Mouse (Mus musculus) stomach, embryonic 14.5 days (tissue): ENCODE measurements around the gene Myl12a. TPM values are rescaled to one million over a fixed set of nuclear protein-coding genes. Genes with fewer than 3 reads are reported as not detected.

Experiments used
- ATAC-seq: fragments of 200-750 bp; cut with Nextera tagmentation; 2 replicates; pipeline ENCODE4 v1.8.0; 2017; ENCODE audit warnings: low read depth, moderate TSS enrichment; ENCODE audit not compliant: insufficient number of reproducible peaks, insufficient read depth, low FRiP score
- H3K27ac ChIP-seq: fragments of 300-500 bp; sonication (generic); 2 replicates; pipeline ENCODE4 v1.5.1; 2014; ENCODE audit warnings: mild to moderate bottlenecking, low read length, moderate library complexity, mixed read lengths
- H3K27me3 ChIP-seq: fragments of 300-500 bp; sonication (generic); 2 replicates; pipeline ENCODE4 v1.6.1; 2014; ENCODE audit warnings: low read length, control low read depth, mixed read lengths; ENCODE audit not compliant: control insufficient read depth, insufficient read depth
- H3K36me3 ChIP-seq: fragments of 300-500 bp; sonication (generic); 2 replicates; pipeline ENCODE4 v1.6.1; 2014; ENCODE audit warnings: mild to moderate bottlenecking, control low read depth, low read length, moderate library complexity, mixed read lengths; ENCODE audit not compliant: control insufficient read depth, insufficient read depth
- H3K4me1 ChIP-seq: fragments of 300-500 bp; sonication (generic); 2 replicates; pipeline ENCODE4 v1.6.1; 2014; ENCODE audit warnings: low read length, control low read depth, mixed read lengths; ENCODE audit not compliant: control insufficient read depth, insufficient read depth
- H3K4me2 ChIP-seq: fragments of 300-500 bp; sonication (generic); replicated peaks from 2 replicates; pipeline ENCODE4 v1.6.1; 2014; ENCODE audit warnings: low read depth, low read length, control low read depth
- H3K4me3 ChIP-seq: fragments of 300-500 bp; sonication (generic); 2 replicates; pipeline ENCODE4 v1.5.1; 2014; ENCODE audit warnings: low read depth, low read length, control low read depth
- H3K9ac ChIP-seq: fragments of 300-500 bp; sonication (generic); replicated peaks from 2 replicates; pipeline ENCODE4 v1.6.1; 2014; ENCODE audit warnings: low read depth, mild to moderate bottlenecking, control low read depth, low read length, moderate library complexity, mixed read lengths
- H3K9me3 ChIP-seq: fragments of 300-500 bp; sonication (generic); 2 replicates; pipeline ENCODE4 v1.6.1; 2016; ENCODE audit warnings: low read depth, low read length, control low read depth; ENCODE audit not compliant: control insufficient read depth
- WGBS: fragments of 180-500 bp; shearing (Covaris S2); extraction: QIAGEN DNeasy Blood & Tissue Kit; methylation state at CpG from one replicate; pipeline ENCODE4 v1.1.7; 2014; 5-methylcytosine and 5-hydroxymethylcytosine counted together
- polyA plus RNA-seq: library from polyadenylated mRNA; unstranded; fragments of >200 nt; fragmentation: Nextera tagmentation; extraction: Ambion mirVana; gene quantifications from 2 replicates; pipeline ENCODE4 v1.2.1, GENCODE M21; 2014

Gene Myl12a
- polyA plus RNA-seq, 1 experiment from 2014 or later, result 569 TPM

GRCm38 (mm10) chr17:71018151-71018550, 15.5 kb upstream of the Myl12a start:
- no peak for ATAC-seq
- 95% methylated on average over 3 of the region's 3 CpGs for WGBS
- H3K27me3 ChIP-seq, result no peaks in the 10 kb centered on the region
- no peaks in the 10 kb centered on the region for H3K36me3 ChIP-seq
- no peaks in the 10 kb centered on the region for H3K9me3 ChIP-seq
- H3K9ac ChIP-seq, result no peak overlapping the region
- H3K4me1 ChIP-seq, result peaks cover 8% of the 10 kb centered on the region; the same call in 1 of the 2 replicates
- no peak overlapping the region for H3K27ac ChIP-seq
- H3K4me2 ChIP-seq, result no peak overlapping the region
- H3K4me3 ChIP-seq, result no peak overlapping the region

DNA sequence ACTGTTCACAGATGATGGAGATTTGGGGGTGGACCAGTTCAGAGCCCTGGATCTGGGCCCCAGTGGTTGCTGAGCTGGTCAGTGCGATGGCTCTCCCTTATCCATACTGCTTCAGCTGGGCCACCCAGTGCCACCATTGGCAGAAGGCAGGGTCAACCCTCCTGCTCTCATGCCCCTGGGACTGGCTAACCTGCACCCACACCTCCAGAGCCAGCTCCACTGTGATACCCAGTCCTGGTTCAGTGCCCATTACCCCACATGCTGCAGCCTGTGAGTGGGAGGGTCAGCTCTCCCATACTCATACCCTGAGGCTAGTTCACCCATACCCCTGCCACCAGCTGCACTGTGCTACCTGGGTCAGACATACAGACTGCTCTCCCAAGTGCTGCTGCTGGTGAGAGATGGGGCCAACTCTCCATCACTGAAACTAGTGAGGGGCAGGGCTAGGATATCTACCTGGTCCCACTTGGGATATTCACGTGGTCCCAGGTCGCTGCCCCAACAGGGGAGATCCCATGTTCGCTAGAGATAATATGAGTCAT, 14.8 kb upstream of the Myl12a start:
- Histone ChIP-seq H3K27ac (no peak overlapping the region), H3K9ac (no peak overlapping the region), H3K9me3 (no peaks in the 10 kb centered on the region), H3K4me3 (no peak overlapping the region), H3K4me1 (peaks cover 9% of the 10 kb centered on the region; the same call in 1 of the 2 replicates), H3K36me3 (no peaks in the 10 kb centered on the region), H3K4me2 (no peak overlapping the region), H3K27me3 (no peaks in the 10 kb centered on the region)
- 90% methylated on average over 4 of the region's 4 CpGs for WGBS
- ATAC-seq, result no peak

- Histone ChIP-seq H3K9me3 (no peaks in the 10 kb centered on the region), H3K36me3 (no peaks in the 10 kb centered on the region), H3K4me2 (no peak overlapping the region), H3K27ac (no peak overlapping the region), H3K27me3 (no peaks in the 10 kb centered on the region), H3K4me1 (peaks cover 9% of the 10 kb centered on the region; the same call in 1 of the 2 replicates), H3K4me3 (no peak overlapping the region), H3K9ac (no peak overlapping the region)
- 71% methylated on average over 5 of the region's 5 CpGs for WGBS
- ATAC-seq, result no peak
Measured at GRCm38 (mm10) chr17:71014911-71015310, 12.2 kb upstream of the Myl12a start.

DNA sequence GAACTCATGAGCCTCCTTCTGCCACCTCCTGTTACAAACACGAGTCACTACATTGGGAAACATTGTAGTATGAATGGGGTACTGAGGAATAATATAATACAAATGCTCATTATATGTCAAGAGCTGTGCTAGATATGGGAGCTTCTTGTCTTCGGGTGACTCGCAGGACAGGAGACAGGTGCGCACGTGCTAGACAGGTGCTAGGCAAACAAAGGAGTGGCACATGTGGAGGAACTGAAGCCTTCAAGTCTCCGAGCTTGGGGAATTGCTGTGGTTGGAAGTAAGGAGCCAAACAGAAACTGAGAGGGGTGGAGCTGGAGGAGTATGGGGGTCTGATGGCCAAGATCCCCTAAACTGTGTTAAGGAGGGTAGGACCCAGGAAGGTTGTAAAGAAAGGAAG, 10.4 kb upstream of the Myl12a start:
- H3K9me3 ChIP-seq, result no peaks in the 10 kb centered on the region
- H3K27ac ChIP-seq, result no peak overlapping the region
- H3K4me3 ChIP-seq, result no peak overlapping the region
- WGBS, result 70% methylated on average over 6 of the region's 6 CpGs
- no peaks in the 10 kb centered on the region for H3K27me3 ChIP-seq
- H3K9ac ChIP-seq, result no peak overlapping the region
- 0 out of 2 replicates have a peak, but pooled peaks cover 3% of the 10 kb centered on the region for H3K4me1 ChIP-seq
- H3K36me3 ChIP-seq, result no peaks in the 10 kb centered on the region
- no peak overlapping the region for H3K4me2 ChIP-seq
- no peak for ATAC-seq

- Histone ChIP-seq H3K4me2 (no peak overlapping the region), H3K27ac (no peak overlapping the region), H3K36me3 (no peaks in the 10 kb centered on the region), H3K27me3 (no peaks in the 10 kb centered on the region), H3K9me3 (no peaks in the 10 kb centered on the region), H3K4me3 (no peak overlapping the region), H3K9ac (no peak overlapping the region), H3K4me1 (0 out of 2 replicates have a peak, but pooled peaks cover 3% of the 10 kb centered on the region)
- ATAC-seq, result no peak
- WGBS, result 87% methylated on average over 9 of the region's 9 CpGs
Measured at GRCm38 (mm10) chr17:71011931-71012662, 9.4 kb upstream of the Myl12a start.

GRCm38 (mm10) chr17:71010646-71011242, 8.1 kb upstream of the Myl12a start:
- no peaks in the 10 kb centered on the region for H3K27me3 ChIP-seq
- no peak overlapping the region for H3K27ac ChIP-seq
- no peak; the same call in 1 of the 2 replicates for ATAC-seq
- no peak overlapping the region for H3K4me2 ChIP-seq
- no peaks in the 10 kb centered on the region for H3K9me3 ChIP-seq
- WGBS, result 59% methylated on average over 7 of the region's 7 CpGs
- H3K9ac ChIP-seq, result no peak overlapping the region
- H3K4me3 ChIP-seq, result no peak overlapping the region
- no peaks in the 10 kb centered on the region for H3K36me3 ChIP-seq
- 0 out of 2 replicates have a peak, but pooled peaks cover 3% of the 10 kb centered on the region for H3K4me1 ChIP-seq

DNA sequence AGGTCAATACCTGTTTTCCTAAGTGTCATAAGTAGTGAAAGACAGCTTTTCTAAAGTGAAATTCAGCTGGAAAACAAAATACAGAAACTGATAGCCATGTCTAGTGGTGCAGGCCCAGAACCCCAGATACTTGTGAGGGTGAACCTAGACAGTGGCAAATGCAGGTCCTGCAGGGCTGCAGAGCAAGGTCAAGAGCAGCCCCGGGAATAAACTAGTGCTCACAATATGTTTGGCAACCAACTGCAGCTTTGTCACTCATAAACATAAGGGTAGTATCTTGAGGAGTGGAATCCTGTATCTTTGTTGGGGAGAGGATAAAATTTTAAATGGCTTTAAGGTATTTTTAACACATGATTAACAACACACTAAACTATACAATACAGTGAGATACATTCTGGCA, 7.1 kb upstream of the Myl12a start:
- ATAC-seq, result no peak
- H3K27me3 ChIP-seq, result no peaks in the 10 kb centered on the region
- H3K4me1 ChIP-seq, result 0 out of 2 replicates have a peak, but pooled peaks cover 3% of the 10 kb centered on the region
- H3K4me2 ChIP-seq, result no peak overlapping the region
- H3K9ac ChIP-seq, result no peak overlapping the region
- H3K9me3 ChIP-seq, result no peaks in the 10 kb centered on the region
- 63% methylated on average over 1 of the region's 1 CpGs for WGBS
- no peaks in the 10 kb centered on the region for H3K36me3 ChIP-seq
- no peak overlapping the region for H3K4me3 ChIP-seq
- H3K27ac ChIP-seq, result no peak overlapping the region

GRCm38 (mm10) chr17:71008676-71009075, 6.0 kb upstream of the Myl12a start:
- no peak for ATAC-seq
- Histone ChIP-seq H3K36me3 (no peaks in the 10 kb centered on the region), H3K4me3 (no peak overlapping the region), H3K4me2 (no peak overlapping the region), H3K9me3 (no peaks in the 10 kb centered on the region), H3K27me3 (no peaks in the 10 kb centered on the region), H3K27ac (no peak overlapping the region), H3K9ac (no peak overlapping the region), H3K4me1 (peaks cover 6% of the 10 kb centered on the region)
- WGBS, result 84% methylated on average over 3 of the region's 3 CpGs
